Mouse (Mus musculus) intestine, embryonic 14.5 days (tissue): ENCODE results near the gene Crebrf. TPM values are rescaled to one million over a fixed set of nuclear protein-coding genes. Genes with fewer than 3 reads are reported as not detected.

ENCODE experiments used
- ATAC-seq: fragments of 200-750 bp; cut with Nextera tagmentation; replicated peaks from 2 replicates; pipeline ENCODE4 v1.8.0; 2017; ENCODE audit warnings: low read depth, moderate number of reproducible peaks, moderate TSS enrichment, moderate library complexity; ENCODE audit not compliant: low FRiP score, low TSS enrichment
- DNase-seq: peaks from one replicate; pipeline ENCODE4 v3.0.0-alpha.2; 2018; ENCODE audit warnings: low spot score
- H3K27ac ChIP-seq: fragments of 300-500 bp; sonication (generic); 2 replicates; pipeline ENCODE4 v1.5.1; 2014; ENCODE audit warnings: low read depth, mild to moderate bottlenecking, control low read depth
- H3K27me3 ChIP-seq: fragments of 300-500 bp; sonication (generic); replicated peaks from 2 replicates; pipeline ENCODE4 v1.6.1; 2014; ENCODE audit warnings: low read length, control low read depth; ENCODE audit not compliant: control insufficient read depth, insufficient read depth
- H3K36me3 ChIP-seq: fragments of 300-500 bp; sonication (generic); 2 replicates; pipeline ENCODE4 v1.6.1; 2014; ENCODE audit warnings: low read length, control low read depth; ENCODE audit not compliant: control insufficient read depth, insufficient read depth
- H3K4me1 ChIP-seq: fragments of 300-500 bp; sonication (generic); replicated peaks from 2 replicates; pipeline ENCODE4 v1.6.1; 2014; ENCODE audit warnings: low read length, control low read depth, mixed read lengths; ENCODE audit not compliant: control insufficient read depth, insufficient read depth
- H3K4me2 ChIP-seq: fragments of 300-500 bp; sonication (generic); 2 replicates; pipeline ENCODE4 v1.6.1; 2014; ENCODE audit warnings: low read length
- H3K4me3 ChIP-seq: fragments of 300-500 bp; sonication (generic); 2 replicates; pipeline ENCODE4 v1.5.1; 2014; ENCODE audit warnings: low read depth, low read length, control low read depth, mixed read lengths
- H3K9ac ChIP-seq: fragments of 300-500 bp; sonication (generic); 2 replicates; pipeline ENCODE4 v1.6.1; 2014; ENCODE audit warnings: mild to moderate bottlenecking, low read length
- H3K9me3 ChIP-seq: fragments of 300-500 bp; sonication (generic); 2 replicates; pipeline ENCODE4 v1.6.1; 2016; ENCODE audit warnings: low read length, control low read depth; ENCODE audit not compliant: control insufficient read depth
- WGBS: fragments of 180-500 bp; shearing (Covaris S2); extraction: QIAGEN DNeasy Blood & Tissue Kit; methylation state at CpG from one replicate; pipeline ENCODE4 v1.1.7; 2014; 5-methylcytosine and 5-hydroxymethylcytosine counted together
- polyA plus RNA-seq: library from polyadenylated mRNA; unstranded; fragments of >200 nt; fragmentation: Nextera tagmentation; extraction: Ambion mirVana; gene quantifications from 2 replicates; pipeline ENCODE4 v1.2.1, GENCODE M21; 2014

Crebrf gene
- polyA plus RNA-seq, 1 experiment from 2014 or later = 8.5 TPM

GRCm38 (mm10) chr17:26789460-26790268, 74.2 kb downstream of the Crebrf start:
- H3K4me2 ChIP-seq = no peak overlapping the region
- ATAC-seq (no peak), DNase-seq (no peak)
- H3K4me1 ChIP-seq = no peaks in the 10 kb centered on the region
- WGBS = 94% methylated on average over 8 of the region's 8 CpGs
- no peak overlapping the region for H3K27ac ChIP-seq
- no peak overlapping the region for H3K9ac ChIP-seq
- no peaks in the 10 kb centered on the region for H3K27me3 ChIP-seq
- no peak overlapping the region for H3K4me3 ChIP-seq
- H3K36me3 ChIP-seq = peaks cover 75% of the 10 kb centered on the region
- no peaks in the 10 kb centered on the region for H3K9me3 ChIP-seq

- H3K27ac ChIP-seq = no peak overlapping the region
- H3K4me3 ChIP-seq = no peak overlapping the region
- H3K4me1 ChIP-seq = no peaks in the 10 kb centered on the region
- H3K36me3 ChIP-seq = peaks cover 66% of the 10 kb centered on the region
- no peak overlapping the region for H3K4me2 ChIP-seq
- no peaks in the 10 kb centered on the region for H3K9me3 ChIP-seq
- DNase-seq (no peak), ATAC-seq (no peak)
- no peaks in the 10 kb centered on the region for H3K27me3 ChIP-seq
- 87% methylated on average over 11 of the region's 11 CpGs for WGBS
- no peak overlapping the region for H3K9ac ChIP-seq
Observed at GRCm38 (mm10) chr17:26790269-26791214, 75.1 kb downstream of the Crebrf start.

GRCm38 (mm10) chr17:26791580-26791979, 76.1 kb downstream of the Crebrf start:
- DNase-seq (no peak), ATAC-seq (no peak)
- Histone ChIP-seq H3K4me1 (no peaks in the 10 kb centered on the region), H3K9ac (no peak overlapping the region), H3K36me3 (peaks cover 61% of the 10 kb centered on the region), H3K9me3 (no peaks in the 10 kb centered on the region), H3K4me3 (no peak overlapping the region), H3K27ac (no peak overlapping the region), H3K27me3 (no peaks in the 10 kb centered on the region), H3K4me2 (no peak overlapping the region)
- WGBS = 80% methylated on average over 7 of the region's 7 CpGs

- ATAC-seq (no peak), DNase-seq (no peak)
- Histone ChIP-seq H3K27me3 (no peaks in the 10 kb centered on the region), H3K36me3 (peaks cover 56% of the 10 kb centered on the region), H3K9ac (no peak overlapping the region), H3K4me1 (no peaks in the 10 kb centered on the region), H3K9me3 (no peaks in the 10 kb centered on the region), H3K4me3 (no peak overlapping the region), H3K4me2 (no peak overlapping the region), H3K27ac (no peak overlapping the region)
- WGBS = 94% methylated on average over 15 of the region's 15 CpGs
Observed at GRCm38 (mm10) chr17:26792096-26792495, 76.6 kb downstream of the Crebrf start.

- no peaks in the 10 kb centered on the region for H3K27me3 ChIP-seq
- H3K4me3 ChIP-seq = no peak overlapping the region
- no peak overlapping the region for H3K27ac ChIP-seq
- no peaks in the 10 kb centered on the region for H3K4me1 ChIP-seq
- DNase-seq (no peak), ATAC-seq (no peak)
- H3K9me3 ChIP-seq = no peaks in the 10 kb centered on the region
- 76% methylated on average over 5 of the region's 5 CpGs for WGBS
- no peak overlapping the region for H3K9ac ChIP-seq
- no peak overlapping the region for H3K4me2 ChIP-seq
- peaks cover 48% of the 10 kb centered on the region for H3K36me3 ChIP-seq
Observed at GRCm38 (mm10) chr17:26793068-26793765, 77.8 kb downstream of the Crebrf start.

GRCm38 (mm10) chr17:26794744-26795143, 79.3 kb downstream of the Crebrf start:
- no peaks in the 10 kb centered on the region for H3K4me1 ChIP-seq
- H3K9ac ChIP-seq = no peak overlapping the region
- H3K27ac ChIP-seq = no peak overlapping the region
- H3K4me3 ChIP-seq = no peak overlapping the region
- H3K27me3 ChIP-seq = no peaks in the 10 kb centered on the region
- no peak overlapping the region for H3K4me2 ChIP-seq
- DNase-seq = peak; percentile 73
- 8% methylated on average over 3 of the region's 3 CpGs for WGBS
- H3K9me3 ChIP-seq = no peaks in the 10 kb centered on the region
- peaks cover 34% of the 10 kb centered on the region for H3K36me3 ChIP-seq
- ATAC-seq = no peak

- H3K9ac ChIP-seq = no peak overlapping the region
- H3K36me3 ChIP-seq = peaks cover 28% of the 10 kb centered on the region
- no peaks in the 10 kb centered on the region for H3K4me1 ChIP-seq
- no peak overlapping the region for H3K27ac ChIP-seq
- DNase-seq = no peak
- H3K9me3 ChIP-seq = no peaks in the 10 kb centered on the region
- H3K4me3 ChIP-seq = no peak overlapping the region
- H3K27me3 ChIP-seq = no peaks in the 10 kb centered on the region
- H3K4me2 ChIP-seq = no peak overlapping the region
- no peak for ATAC-seq
- WGBS = 75% methylated on average over 7 of the region's 7 CpGs
Observed at GRCm38 (mm10) chr17:26795386-26795785, 79.9 kb downstream of the Crebrf start.

- no peak for DNase-seq
- H3K4me3 ChIP-seq = no peak overlapping the region
- WGBS = 76% methylated on average over 6 of the region's 6 CpGs
- H3K4me2 ChIP-seq = no peak overlapping the region
- ATAC-seq = no peak
- H3K9me3 ChIP-seq = no peaks in the 10 kb centered on the region
- H3K27ac ChIP-seq = no peak overlapping the region
- peaks cover 6% of the 10 kb centered on the region for H3K36me3 ChIP-seq
- no peaks in the 10 kb centered on the region for H3K27me3 ChIP-seq
- no peak overlapping the region for H3K9ac ChIP-seq
- H3K4me1 ChIP-seq = no peaks in the 10 kb centered on the region
Observed at GRCm38 (mm10) chr17:26797379-26798128, 82.1 kb downstream of the Crebrf start.
